Mouse (Mus musculus): ENCODE data around the gene Gnb5.

The Gnb5 gene

GRCm38 (mm10) chr9:75306126-75306898 lies at the start of gene Gnb5:
Gene Gnb5, plus strand, starts transcription at chr9:75306288.
- DNase-seq = no peak

GRCm38 (mm10) chr9:75258792-75259191 lies 47.3 kb upstream of the Gnb5 start:
- no peak for DNase-seq

GRCm38 (mm10) chr9:75259656-75260055 lies 46.4 kb upstream of the Gnb5 start:
- no peak for DNase-seq

- no peak for DNase-seq
These were observed 44.7 kb upstream of the Gnb5 start for GRCm38 (mm10) chr9:75261332-75261872.

GRCm38 (mm10) chr9:75262235-75262826 lies 43.8 kb upstream of the Gnb5 start:
- peak; percentile 16 for DNase-seq

- peak; percentile 86 for DNase-seq
These were observed 41.9 kb upstream of the Gnb5 start for GRCm38 (mm10) chr9:75264008-75264718.

GRCm38 (mm10) chr9:75267147-75267546 lies 38.9 kb upstream of the Gnb5 start:
- no peak for DNase-seq

GRCm38 (mm10) chr9:75270382-75270781 lies 35.7 kb upstream of the Gnb5 start:
- no peak for DNase-seq

- DNase-seq = no peak
These were observed 34.5 kb upstream of the Gnb5 start for GRCm38 (mm10) chr9:75271539-75271938.

- no peak for DNase-seq
These were observed 32.4 kb upstream of the Gnb5 start for GRCm38 (mm10) chr9:75273646-75274045.

- DNase-seq = no peak
These were observed 31.6 kb upstream of the Gnb5 start for GRCm38 (mm10) chr9:75274486-75274885.

- no peak for DNase-seq
These were observed 31.0 kb upstream of the Gnb5 start for GRCm38 (mm10) chr9:75275051-75275450.

- peak; percentile 79 for DNase-seq
These were observed 25.3 kb upstream of the Gnb5 start for GRCm38 (mm10) chr9:75280814-75281213.

- DNase-seq = no peak
These were observed 23.9 kb upstream of the Gnb5 start for GRCm38 (mm10) chr9:75282179-75282578.

GRCm38 (mm10) chr9:75282830-75283229 lies 23.3 kb upstream of the Gnb5 start:
- peak; percentile 62 for DNase-seq

GRCm38 (mm10) chr9:75283636-75284035 lies 22.5 kb upstream of the Gnb5 start:
- no peak for DNase-seq

GRCm38 (mm10) chr9:75285363-75285762 lies 20.7 kb upstream of the Gnb5 start:
- no peak for DNase-seq

GRCm38 (mm10) chr9:75287636-75288035 lies 18.5 kb upstream of the Gnb5 start:
- DNase-seq = no peak

GRCm38 (mm10) chr9:75289545-75289944 lies 16.5 kb upstream of the Gnb5 start:
- peak; percentile 64 for DNase-seq

- peak; percentile 49 for DNase-seq
These were observed 6.7 kb upstream of the Gnb5 start for GRCm38 (mm10) chr9:75299342-75299741.

GRCm38 (mm10) chr9:75303033-75303432 lies 3.1 kb upstream of the Gnb5 start:
- DNase-seq = no peak

GRCm38 (mm10) chr9:75303701-75304261 lies 2.3 kb upstream of the Gnb5 start:
- DNase-seq = peak; percentile 25

GRCm38 (mm10) chr9:75304286-75304685 lies 1.8 kb upstream of the Gnb5 start:
- DNase-seq = no peak

Measured in lung, postnatal 36 days (tissue).